Mouse (Mus musculus) intestine, postnatal 0 days (tissue): ENCODE data around the gene Gm42791. TPM values are rescaled to one million over a fixed set of nuclear protein-coding genes. Genes with fewer than 3 reads are reported as not detected.

ENCODE experiments used
- ATAC-seq: fragments of 200-750 bp; cut with Nextera tagmentation; 2 replicates; pipeline ENCODE4 v1.8.0; 2017; ENCODE audit warnings: mild to moderate bottlenecking, moderate TSS enrichment, moderate library complexity
- H3K27ac ChIP-seq: fragments of 300-500 bp; sonication (generic); 2 replicates; pipeline ENCODE4 v1.5.1; 2014; ENCODE audit warnings: mild to moderate bottlenecking, low read depth, low read length, moderate library complexity
- H3K27me3 ChIP-seq: fragments of 300-500 bp; sonication (generic); replicated peaks from 2 replicates; pipeline ENCODE4 v1.6.1; 2014; ENCODE audit warnings: low read length, mixed read lengths; ENCODE audit not compliant: control insufficient read depth, insufficient read depth
- H3K36me3 ChIP-seq: fragments of 300-500 bp; sonication (generic); 2 replicates; pipeline ENCODE4 v1.6.1; 2014; ENCODE audit warnings: mild to moderate bottlenecking, moderate library complexity; ENCODE audit not compliant: control insufficient read depth, insufficient read depth
- H3K4me1 ChIP-seq: fragments of 300-500 bp; sonication (generic); replicated peaks from 2 replicates; pipeline ENCODE4 v1.6.1; 2014; ENCODE audit warnings: antibody characterized with exemption, low read length, mixed read lengths; ENCODE audit not compliant: control insufficient read depth, insufficient read depth
- H3K4me2 ChIP-seq: fragments of 300-500 bp; sonication (generic); replicated peaks from 2 replicates; pipeline ENCODE4 v1.6.1; 2014; ENCODE audit warnings: low read depth, mild to moderate bottlenecking, moderate library complexity
- H3K4me3 ChIP-seq: fragments of 300-500 bp; sonication (generic); 2 replicates; pipeline ENCODE4 v1.5.1; 2014; ENCODE audit warnings: low read depth, low read length
- H3K9ac ChIP-seq: fragments of 300-500 bp; sonication (generic); 2 replicates; pipeline ENCODE4 v1.6.1; 2014; ENCODE audit warnings: mild to moderate bottlenecking, low read depth, low read length
- H3K9me3 ChIP-seq: fragments of 300-500 bp; sonication (generic); 2 replicates; pipeline ENCODE4 v1.6.1; 2016; ENCODE audit warnings: mixed run types; ENCODE audit not compliant: control insufficient read depth
- CTCF ChIP-seq: sonication (generic); IDR thresholded peaks from 2 replicates; pipeline ENCODE4 v1.5.1; 2016; ENCODE audit warnings: low read depth, mild to moderate bottlenecking, control low read depth, antibody characterized with exemption, moderate library complexity
- WGBS: fragments of 180-500 bp; shearing (Covaris S2); extraction: QIAGEN DNeasy Blood & Tissue Kit; methylation state at CpG from one replicate; pipeline ENCODE4 v1.1.7; 2014; 5-methylcytosine and 5-hydroxymethylcytosine counted together
- polyA plus RNA-seq: library from polyadenylated mRNA; unstranded; fragments of >200 nt; fragmentation: Nextera tagmentation; extraction: Ambion mirVana; gene quantifications from 2 replicates; pipeline ENCODE4 v1.2.1, GENCODE M21; 2015

Gm42791 gene
- polyA plus RNA-seq, 1 experiment from 2014 or later, result not detected

- Histone ChIP-seq H3K4me3 (no peak overlapping the region), H3K36me3 (no peaks in the 10 kb centered on the region), H3K27ac (no peak overlapping the region), H3K4me1 (0 out of 2 replicates have a peak, but pooled peaks cover 4% of the 10 kb centered on the region), H3K9me3 (0 out of 2 replicates have a peak, but pooled peaks cover 2% of the 10 kb centered on the region), H3K4me2 (no peak overlapping the region), H3K9ac (no peak overlapping the region), H3K27me3 (no peaks in the 10 kb centered on the region)
- 36% methylated on average over 8 of the region's 8 CpGs for WGBS
- TF ChIP-seq CTCF, result no peak
- no peak for ATAC-seq
Observed at GRCm38 (mm10) chr5:148933767-148934166, 61.2 kb downstream of the Gm42791 start.

GRCm38 (mm10) chr5:148931301-148931700 is 63.6 kb downstream of the Gm42791 start:
- no peak for TF ChIP-seq CTCF
- no peak for ATAC-seq
- Histone ChIP-seq H3K4me1 (0 out of 2 replicates have a peak, but pooled peaks cover 4% of the 10 kb centered on the region), H3K36me3 (no peaks in the 10 kb centered on the region), H3K4me2 (no peak overlapping the region), H3K27me3 (no peaks in the 10 kb centered on the region), H3K9me3 (no peaks in the 10 kb centered on the region), H3K9ac (no peak overlapping the region), H3K4me3 (no peak overlapping the region), H3K27ac (no peak overlapping the region)
- WGBS, result 56% methylated on average over 1 of the region's 1 CpGs

GRCm38 (mm10) chr5:148929116-148929449 is 65.9 kb downstream of the Gm42791 start, which contains the start of gene Katnal1:
Gene Katnal1 (minus strand): TSS chr5:148929320.
- Histone ChIP-seq H3K4me3 (peak within 1 kb of the TSS; percentile 85), H3K9me3 (no peaks in the 10 kb centered on the region), H3K9ac (peak within 1 kb of the TSS; percentile 70), H3K27ac (peak within 1 kb of the TSS; percentile 74), H3K4me2 (peak within 1 kb of the TSS; percentile 85), H3K27me3 (no peaks in the 10 kb centered on the region), H3K36me3 (no peaks in the 10 kb centered on the region), H3K4me1 (0 out of 2 replicates have a peak, but pooled peaks cover 4% of the 10 kb centered on the region)
- WGBS, result under 1% methylated on average over 16 of the region's 16 CpGs
- ATAC-seq, result peak; percentile 29; the same call in 1 of the 2 replicates
- TF ChIP-seq CTCF, result no peak

- H3K9me3 ChIP-seq, result no peaks in the 10 kb centered on the region
- peak overlapping the region; percentile 85 for H3K4me3 ChIP-seq
- 0 out of 2 replicates have a peak, but pooled peaks cover 4% of the 10 kb centered on the region for H3K4me1 ChIP-seq
- H3K9ac ChIP-seq, result peak overlapping the region; percentile 70
- peak overlapping the region; percentile 85 for H3K4me2 ChIP-seq
- under 1% methylated on average over 68 of the region's 69 CpGs for WGBS
- H3K27me3 ChIP-seq, result no peaks in the 10 kb centered on the region
- no peaks in the 10 kb centered on the region for H3K36me3 ChIP-seq
- peak overlapping the region; percentile 74 for H3K27ac ChIP-seq
- ATAC-seq, result peak; percentile 96
- peak; percentile 28 for TF ChIP-seq CTCF
Observed at GRCm38 (mm10) chr5:148928382-148929115, 66.4 kb downstream of the Gm42791 start.

GRCm38 (mm10) chr5:148927717-148928223 is 67.2 kb downstream of the Gm42791 start:
- peak overlapping the region; percentile 85 for H3K4me3 ChIP-seq
- no peaks in the 10 kb centered on the region for H3K27me3 ChIP-seq
- peak overlapping the region; percentile 85 for H3K4me2 ChIP-seq
- WGBS, result 39% methylated on average over 5 of the region's 5 CpGs
- no peak for ATAC-seq
- no peak overlapping the region for H3K27ac ChIP-seq
- H3K9ac ChIP-seq, result 0 out of 2 replicates have a peak overlapping the region, but pooled peaks have one; percentile 70
- no peak for TF ChIP-seq CTCF
- H3K36me3 ChIP-seq, result no peaks in the 10 kb centered on the region
- H3K9me3 ChIP-seq, result no peaks in the 10 kb centered on the region
- 0 out of 2 replicates have a peak, but pooled peaks cover 4% of the 10 kb centered on the region for H3K4me1 ChIP-seq

- no peaks in the 10 kb centered on the region for H3K36me3 ChIP-seq
Observed at GRCm38 (mm10) chr5:148924586-148924985, 70.4 kb downstream of the Gm42791 start.

More at GRCm38 (mm10) chr5:148924586-148924985, 70.4 kb downstream of the Gm42791 start:
- no peak overlapping the region for H3K4me3 ChIP-seq
- no peak overlapping the region for H3K9ac ChIP-seq
- ATAC-seq, result no peak
- no peak overlapping the region for H3K4me2 ChIP-seq
- no peak for TF ChIP-seq CTCF
- H3K4me1 ChIP-seq, result 0 out of 2 replicates have a peak, but pooled peaks cover 4% of the 10 kb centered on the region
- no peak overlapping the region for H3K27ac ChIP-seq
- no peaks in the 10 kb centered on the region for H3K27me3 ChIP-seq
- WGBS, result 73% methylated on average over 12 of the region's 12 CpGs
- H3K9me3 ChIP-seq, result no peaks in the 10 kb centered on the region
